ENCODE assay signal across 8 mouse cellular contexts in the genomic region with DNA sequence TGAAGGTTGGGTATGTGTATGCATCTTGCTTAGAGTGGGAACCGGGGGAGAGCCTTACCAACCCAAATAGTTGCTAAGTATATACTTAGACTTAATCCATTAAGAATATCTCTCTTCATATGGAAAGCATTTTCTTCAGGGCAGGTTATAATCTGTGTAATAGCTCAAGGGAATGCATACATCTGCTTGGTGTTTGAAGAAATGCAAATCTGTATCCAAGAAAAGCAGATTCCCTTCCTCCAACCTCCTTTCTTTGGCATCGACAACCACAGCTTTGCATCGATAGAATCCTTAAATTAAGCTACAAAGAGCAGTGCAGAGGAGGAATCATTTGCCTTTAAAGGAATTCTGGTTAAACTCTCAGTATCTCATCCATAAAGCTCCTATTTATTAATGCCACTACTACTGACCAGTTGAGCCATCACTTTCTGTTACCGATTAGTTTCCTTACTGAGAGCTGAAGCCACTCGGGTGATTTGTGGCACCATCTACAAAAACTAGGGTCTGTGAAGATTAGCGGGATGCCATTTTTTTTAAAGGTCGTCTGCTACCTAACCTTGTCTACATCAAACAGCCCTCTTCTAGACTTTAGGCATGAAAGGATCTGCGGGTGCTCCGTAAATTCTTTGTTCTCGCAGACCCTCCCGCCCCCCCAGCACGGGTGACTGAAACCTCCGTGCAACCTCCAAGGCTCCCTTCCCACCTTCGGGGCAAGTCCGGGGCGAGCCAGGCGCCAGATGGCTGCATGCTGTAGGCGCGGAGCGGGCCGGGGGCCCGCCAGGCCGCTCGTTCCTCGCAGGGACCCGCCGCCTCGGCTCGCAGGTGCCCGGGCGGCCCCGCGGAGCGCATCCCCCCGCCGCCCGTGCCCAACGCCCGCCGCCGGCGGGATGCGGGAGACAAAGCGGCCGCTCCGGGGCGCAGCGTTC. TPM values are rescaled to one million over a fixed set of nuclear protein-coding genes. Genes with fewer than 3 reads are reported as not detected.
DNase-seq lines count a peak whose midpoint lies in the region; ATAC-seq and TF ChIP-seq lines count a peak whose summit lies in the region.

No protein-coding gene starts in this region.

- H3K9ac ChIP-seq in kidney, embryonic 16.5 days (replicated peaks; ENCODE audit: low read length) = peak overlapping the region; percentile 99

- under 1% methylated on average over 40 of the region's 48 CpGs for WGBS in cerebellum, adult 2 months
- under 1% methylated on average over 46 of the region's 48 CpGs for WGBS in kidney, embryonic 16.5 days
- WGBS in macrophage (ENCODE audit: missing documents) = 1% methylated on average over 46 of the region's 48 CpGs

- peak; percentile 28; the same call in 1 of the 2 replicates for ATAC-seq in kidney, embryonic 16.5 days (ENCODE audit: low FRiP score, low TSS enrichment)
- ATAC-seq in erythroid progenitor cell, adult 5-6 weeks (replicated peaks; ENCODE audit: low FRiP score, poor library complexity, severe bottlenecking) = no peak

- peak; percentile 28 to 47 for DNase-seq in spleen, adult 18-20 months
- no peak for DNase-seq in spleen, adult 12 weeks (ENCODE audit: low spot score)
- peak; percentile 61 to 67 for DNase-seq in cerebellum, adult 2 months
- peak; percentile 34 for DNase-seq in gastrocnemius, postnatal 25 days
- peak; percentile 44 to 78 for DNase-seq in spleen, postnatal 4 days (ENCODE audit: low spot score in 2 of 2)

- no peaks in the 10 kb centered on the region for H3K9me3 ChIP-seq in kidney, embryonic 16.5 days (ENCODE audit: low read length)

- no peak for TF ChIP-seq CTCF in cerebellum, adult 2 months (IDR thresholded peaks at IDR 0.05; ENCODE audit: borderline replicate concordance, insufficient read depth, low read depth, low read length)

- H3K79me2 ChIP-seq in macrophage (ENCODE audit: inconsistent target) = peaks cover 49% of the 10 kb centered on the region

- H3K4me3 ChIP-seq in cerebellum, adult 2 months (replicated peaks; ENCODE audit: insufficient read depth, low read depth, low read length) = peak overlapping the region; percentile 77
- H3K4me3 ChIP-seq in kidney, embryonic 16.5 days (ENCODE audit: low read length) = peak overlapping the region; percentile 89
- H3K4me3 ChIP-seq in macrophage (ENCODE audit: inconsistent target) = peak overlapping the region; percentile 66

- peaks cover 32% of the 10 kb centered on the region for H3K36me3 ChIP-seq in kidney, embryonic 16.5 days (ENCODE audit: insufficient read depth, low read length)
- 0 out of 2 replicates have a peak, but pooled peaks cover 7% of the 10 kb centered on the region for H3K36me3 ChIP-seq in macrophage (ENCODE audit: inconsistent target)

- no peak for TF ChIP-seq POLR2A in cerebellum, adult 2 months (IDR thresholded peaks at IDR 0.05; ENCODE audit: borderline replicate concordance, insufficient read depth, low read length)

- H3K27ac ChIP-seq in cerebellum, adult 2 months (ENCODE audit: insufficient read depth, low read length) = peak overlapping the region; percentile 95
- peak overlapping the region; percentile 100 for H3K27ac ChIP-seq in kidney, embryonic 16.5 days (ENCODE audit: low read length)
- H3K27ac ChIP-seq in macrophage = peak overlapping the region; percentile 32; the same call in 1 of the 2 replicates

- no peaks in the 10 kb centered on the region for H3K27me3 ChIP-seq in cerebellum, adult 2 months (ENCODE audit: control insufficient read depth, insufficient read depth, low read length)
- H3K27me3 ChIP-seq in kidney, embryonic 16.5 days (ENCODE audit: insufficient read depth, low read length) = no peaks in the 10 kb centered on the region

- peak overlapping the region; percentile 83 for H3K4me2 ChIP-seq in kidney, embryonic 16.5 days (replicated peaks; ENCODE audit: low read depth, low read length)

- peaks cover 18% of the 10 kb centered on the region for H3K4me1 ChIP-seq in cerebellum, adult 2 months (ENCODE audit: control insufficient read depth, insufficient read depth, low read length)
- peaks cover 30% of the 10 kb centered on the region for H3K4me1 ChIP-seq in kidney, embryonic 16.5 days (ENCODE audit: insufficient read depth, low read length)

RNA-seq across cellular contexts. Expression of gene Nfyb, which starts 0.9 kb away (rescaled TPM):
- 28.7 and 31.8 TPM in 2 replicates for polyA plus RNA-seq in cerebellum, adult 2 months (2012; rRNA removed)
- total RNA-seq in gastrocnemius, postnatal 25 days (2021) = 10 to 100 TPM; 24.9 to 33.2 TPM
- polyA plus RNA-seq in kidney, embryonic 16.5 days (2015; fragmentation: Nextera tagmentation; extraction: Ambion mirVana) = 47.1 and 48.3 TPM in 2 replicates
- 10 to 100 TPM in 24 of 26 experiments, 1 to 10 TPM in 2; 7.0 to 46.0 (median 18.5) TPM for total RNA-seq in macrophage (2018; cell fraction: chromatin; rRNA removed)
- 10 to 100 TPM in 6 of 26 experiments, 1 to 10 TPM in 20; 7.6 to 13.6 (median 9.1) TPM for total RNA-seq in macrophage (2018; cell fraction: cytosol; rRNA removed)
- 10 to 100 TPM in 16 of 26 experiments, 1 to 10 TPM in 10; 5.2 to 34.7 (median 11.6) TPM for total RNA-seq in macrophage (2018; cell fraction: nucleus; rRNA removed)
- 8.4 to 14.1 TPM (median 8.8 TPM) in 3 replicates for polyA plus RNA-seq in macrophage (2018)
- total RNA-seq in erythroid progenitor cell, adult 5-6 weeks (2015; ENCODE audit: low replicate concordance) = 36.0 and 65.0 TPM in 2 replicates
- 81.4 and 122 TPM in 2 replicates for total RNA-seq in erythroid progenitor cell, adult 5-6 weeks (2017; ENCODE audit: low replicate concordance)

Comparison
In these comparisons a context has a peak if more than half of its experiments do, and no peak if none do; other contexts are left out.
1. H3K27ac ChIP-seq: peak in every context shown above with its lines; median percentile 100 in kidney, embryonic 16.5 days; 95 in cerebellum, adult 2 months; 32 in macrophage.